In genomic region chr11:83439426-83440060, GRCm38 (mm10) we compare ENCODE assay signal across 10 mouse cellular contexts. TPM values are rescaled to one million over a fixed set of nuclear protein-coding genes. Genes with fewer than 3 reads are reported as not detected.
A peak's percentile ranks its signal among the peaks of the same experiment; 100 is the strongest.
DNase-seq lines count a peak whose midpoint lies in the region; ATAC-seq and TF ChIP-seq lines count a peak whose summit lies in the region.
"Had no signal": no experiment of that assay in that cellular context is flagged by ENCODE, and none has a peak within 500 bp of the region (broad histone marks: within the 10 kb centered on the region; RNA-seq: fewer than 3 reads in every experiment).

No protein-coding gene starts in this region.

- H3K36me3 ChIP-seq in heart, embryonic 15.5 days, result no peaks in the 10 kb centered on the region
- no peaks in the 10 kb centered on the region for H3K36me3 ChIP-seq in heart, adult 2 months (ENCODE audit: control insufficient read depth, insufficient read depth, low read length)
- H3K36me3 ChIP-seq in hindbrain, postnatal 0 days (ENCODE audit: insufficient read depth, low read length), result no peaks in the 10 kb centered on the region
- no peaks in the 10 kb centered on the region for H3K36me3 ChIP-seq in midbrain, embryonic 13.5 days
- H3K36me3 ChIP-seq: G1E had no signal

- no peak for DNase-seq in heart, adult 2 months
- peak; percentile 28 for DNase-seq in adipocyte (ENCODE audit: low spot score)
- no peak for DNase-seq in hindbrain, postnatal 0 days (ENCODE audit: low spot score)
- DNase-seq in right cerebral cortex, adult 2 months (ENCODE audit: low spot score in 2 of 2), result no peak
- no peak for DNase-seq in urinary bladder, postnatal 14 days (ENCODE audit: low spot score)
- DNase-seq in embryo, embryonic 11 days, result no peak

- H3K4me3 ChIP-seq in heart, embryonic 15.5 days, result peak overlapping the region; percentile 58
- H3K4me3 ChIP-seq in heart, adult 2 months, result no peak overlapping the region
- peak overlapping the region; percentile 58 for H3K4me3 ChIP-seq in hindbrain, postnatal 0 days (ENCODE audit: low read length)
- peak overlapping the region; percentile 60 for H3K4me3 ChIP-seq in midbrain, embryonic 13.5 days (replicated peaks)

- peak overlapping the region; percentile 85 for H3K4me2 ChIP-seq in heart, embryonic 15.5 days
- H3K4me2 ChIP-seq in hindbrain, postnatal 0 days (ENCODE audit: low read depth, low read length), result peak overlapping the region; percentile 73
- H3K4me2 ChIP-seq in midbrain, embryonic 13.5 days (replicated peaks), result peak overlapping the region; percentile 86

- no peaks in the 10 kb centered on the region for H3K9me3 ChIP-seq in heart, embryonic 15.5 days (replicated peaks)
- no peaks in the 10 kb centered on the region for H3K9me3 ChIP-seq in hindbrain, postnatal 0 days (ENCODE audit: low read length)
- no peaks in the 10 kb centered on the region for H3K9me3 ChIP-seq in midbrain, embryonic 13.5 days
- H3K9me3 ChIP-seq: G1E had no signal

- no peak overlapping the region for H3K27ac ChIP-seq in heart, embryonic 15.5 days
- no peak overlapping the region for H3K27ac ChIP-seq in heart, adult 2 months
- no peak overlapping the region for H3K27ac ChIP-seq in hindbrain, postnatal 0 days
- no peak overlapping the region for H3K27ac ChIP-seq in midbrain, embryonic 13.5 days

- TF ChIP-seq CTCF in heart, adult 2 months (IDR thresholded peaks at IDR 0.05), result no peak
- no peak for TF ChIP-seq CTCF in hindbrain, postnatal 0 days (IDR thresholded peaks at IDR 0.05; ENCODE audit: low read depth)

- peaks cover 35% of the 10 kb centered on the region for H3K27me3 ChIP-seq in heart, embryonic 15.5 days
- H3K27me3 ChIP-seq in heart, adult 2 months (ENCODE audit: control insufficient read depth, insufficient read depth, low read length), result no peaks in the 10 kb centered on the region
- peaks cover 16% of the 10 kb centered on the region for H3K27me3 ChIP-seq in hindbrain, postnatal 0 days (ENCODE audit: insufficient read depth, low read length)
- H3K27me3 ChIP-seq in midbrain, embryonic 13.5 days, result peaks cover 52% of the 10 kb centered on the region

- 28% methylated on average over 11 of the region's 11 CpGs for WGBS in heart, embryonic 15.5 days
- 28% methylated on average over 11 of the region's 11 CpGs for WGBS in heart, adult 2 months
- whole genome bisulfite sequencing in hindbrain, postnatal 0 days, result 32% methylated on average over 11 of the region's 11 CpGs
- 33% methylated on average over 11 of the region's 11 CpGs for WGBS in midbrain, embryonic 13.5 days

- intact Hi-C loops in heart, adult 2 months (cut with DNase I), result loop anchor here (5.0 kb wide), 2 partner anchors 298 to 313 kb away; partner anchors contain the start of gene Heatr6

- H3K79me2 ChIP-seq in heart, adult 2 months (replicated peaks; ENCODE audit: control insufficient read depth, insufficient read depth, low read length), result no peaks in the 10 kb centered on the region

- no peak overlapping the region for H3K9ac ChIP-seq in heart, embryonic 15.5 days
- no peak overlapping the region for H3K9ac ChIP-seq in heart, adult 2 months (ENCODE audit: low read depth, low read length)
- no peak overlapping the region for H3K9ac ChIP-seq in hindbrain, postnatal 0 days (replicated peaks; ENCODE audit: low read length)
- H3K9ac ChIP-seq in midbrain, embryonic 13.5 days (replicated peaks), result peak overlapping the region; percentile 70

- TF ChIP-seq POLR2A in heart, adult 2 months (IDR thresholded peaks at IDR 0.05; ENCODE audit: insufficient read depth, low read depth, low read length), result no peak

- H3K4me1 ChIP-seq in heart, embryonic 15.5 days (replicated peaks), result peaks cover 39% of the 10 kb centered on the region
- peaks cover 10% of the 10 kb centered on the region for H3K4me1 ChIP-seq in heart, adult 2 months (ENCODE audit: control insufficient read depth, insufficient read depth, low read length)
- 0 out of 2 replicates have a peak, but pooled peaks cover 3% of the 10 kb centered on the region for H3K4me1 ChIP-seq in hindbrain, postnatal 0 days (ENCODE audit: insufficient read depth, low read length)
- H3K4me1 ChIP-seq in midbrain, embryonic 13.5 days (replicated peaks), result peaks cover 12% of the 10 kb centered on the region

- TF ChIP-seq EP300 in heart, adult 2 months (IDR thresholded peaks at IDR 0.05; ENCODE audit: insufficient read depth, low read depth, low read length), result no peak

- no peak for ATAC-seq in heart, embryonic 15.5 days (replicated peaks; ENCODE audit: insufficient number of reproducible peaks, insufficient read depth, low FRiP score, low read depth)
- ATAC-seq in hindbrain, postnatal 0 days, result no peak
- ATAC-seq in midbrain, embryonic 13.5 days, result no peak

RNA-seq across cellular contexts. Expression of gene 1700020L24Rik, which starts 2.1 kb away (rescaled TPM):
- 0.82 and 1.4 TPM in 2 replicates for polyA plus RNA-seq in heart, embryonic 15.5 days (2015; fragmentation: Nextera tagmentation; extraction: Ambion mirVana)
- not detected for total RNA-seq in heart, adult 2 months (2021)
- polyA plus RNA-seq in heart, adult 2 months (2012; rRNA removed), result 0.27 TPM in 1 of 2 replicates, not detected in the other
- total RNA-seq in hindbrain, postnatal 0 days (2014; rRNA removed), result 0.37 and 4.8 TPM in 2 replicates
- polyA plus RNA-seq in hindbrain, postnatal 0 days (2015; fragmentation: Nextera tagmentation; extraction: Ambion mirVana), result 0.65 and 1.4 TPM in 2 replicates
- not detected in 2 replicates for polyA plus RNA-seq in midbrain, embryonic 13.5 days (2015; fragmentation: Nextera tagmentation; extraction: Ambion mirVana)
- total RNA-seq: G1E; layer of hippocampus, postnatal 14 days had no signal
- polyA plus RNA-seq: G1E had no signal

RNA-seq across cellular contexts. Expression of gene Gas2l2, which starts 10.3 kb away (rescaled TPM):
- 0.11 and 0.13 TPM in 2 replicates for polyA plus RNA-seq in heart, embryonic 15.5 days (2015; fragmentation: Nextera tagmentation; extraction: Ambion mirVana)
- total RNA-seq in heart, adult 2 months (2021), result not detected
- polyA plus RNA-seq in heart, adult 2 months (2012; rRNA removed), result 0.10 TPM in 1 of 2 replicates, not detected in the other
- 0.14 and 1.0 TPM in 2 replicates for total RNA-seq in hindbrain, postnatal 0 days (2014; rRNA removed)
- 0.69 and 1.4 TPM in 2 replicates for polyA plus RNA-seq in hindbrain, postnatal 0 days (2015; fragmentation: Nextera tagmentation; extraction: Ambion mirVana)
- polyA plus RNA-seq in midbrain, embryonic 13.5 days (2015; fragmentation: Nextera tagmentation; extraction: Ambion mirVana), result 0.17 and 0.23 TPM in 2 replicates
- polyA plus RNA-seq: G1E had no signal

RNA-seq across cellular contexts. Expression of gene Mmp28, which starts 23.3 kb away (rescaled TPM):
- 3.8 and 4.0 TPM in 2 replicates for polyA plus RNA-seq in heart, embryonic 15.5 days (2015; fragmentation: Nextera tagmentation; extraction: Ambion mirVana)
- total RNA-seq in heart, adult 2 months (2021), result 1 to 10 TPM; 4.7 to 4.9 TPM
- 3.3 and 4.4 TPM in 2 replicates for polyA plus RNA-seq in heart, adult 2 months (2012; rRNA removed)
- total RNA-seq in hindbrain, postnatal 0 days (2014; rRNA removed), result 8.7 and 9.1 TPM in 2 replicates
- polyA plus RNA-seq in hindbrain, postnatal 0 days (2015; fragmentation: Nextera tagmentation; extraction: Ambion mirVana), result 2.4 and 2.6 TPM in 2 replicates
- 2.5 and 3.6 TPM in 2 replicates for polyA plus RNA-seq in midbrain, embryonic 13.5 days (2015; fragmentation: Nextera tagmentation; extraction: Ambion mirVana)
- polyA plus RNA-seq: G1E had no signal

RNA-seq across cellular contexts. Expression of gene Rasl10b, which starts 30.6 kb away (rescaled TPM):
- 8.1 and 9.7 TPM in 2 replicates for polyA plus RNA-seq in heart, embryonic 15.5 days (2015; fragmentation: Nextera tagmentation; extraction: Ambion mirVana)
- total RNA-seq in heart, adult 2 months (2021), result 10 to 100 TPM; 61.9 to 77.8 TPM
- polyA plus RNA-seq in heart, adult 2 months (2012; rRNA removed), result 70.8 and 71.6 TPM in 2 replicates
- 122 and 128 TPM in 2 replicates for total RNA-seq in hindbrain, postnatal 0 days (2014; rRNA removed)
- polyA plus RNA-seq in hindbrain, postnatal 0 days (2015; fragmentation: Nextera tagmentation; extraction: Ambion mirVana), result 42.2 and 44.6 TPM in 2 replicates
- 12.0 and 21.1 TPM in 2 replicates for polyA plus RNA-seq in midbrain, embryonic 13.5 days (2015; fragmentation: Nextera tagmentation; extraction: Ambion mirVana)
- total RNA-seq: G1E had no signal

RNA-seq across cellular contexts. Expression of gene Taf15, which starts 33.3 kb away (rescaled TPM):
- polyA plus RNA-seq in heart, embryonic 15.5 days (2015; fragmentation: Nextera tagmentation; extraction: Ambion mirVana), result 8.8 and 10.5 TPM in 2 replicates
- total RNA-seq in heart, adult 2 months (2021), result 10 to 100 TPM; 34.2 to 39.6 TPM
- polyA plus RNA-seq in heart, adult 2 months (2012; rRNA removed), result 9.1 and 15.2 TPM in 2 replicates
- total RNA-seq in hindbrain, postnatal 0 days (2014; rRNA removed), result 14.4 and 22.3 TPM in 2 replicates
- polyA plus RNA-seq in hindbrain, postnatal 0 days (2015; fragmentation: Nextera tagmentation; extraction: Ambion mirVana), result 13.2 and 13.6 TPM in 2 replicates
- polyA plus RNA-seq in midbrain, embryonic 13.5 days (2015; fragmentation: Nextera tagmentation; extraction: Ambion mirVana), result 17.6 and 19.9 TPM in 2 replicates
